ENCODE assay signal across 9 mouse cellular contexts in the genomic region with DNA sequence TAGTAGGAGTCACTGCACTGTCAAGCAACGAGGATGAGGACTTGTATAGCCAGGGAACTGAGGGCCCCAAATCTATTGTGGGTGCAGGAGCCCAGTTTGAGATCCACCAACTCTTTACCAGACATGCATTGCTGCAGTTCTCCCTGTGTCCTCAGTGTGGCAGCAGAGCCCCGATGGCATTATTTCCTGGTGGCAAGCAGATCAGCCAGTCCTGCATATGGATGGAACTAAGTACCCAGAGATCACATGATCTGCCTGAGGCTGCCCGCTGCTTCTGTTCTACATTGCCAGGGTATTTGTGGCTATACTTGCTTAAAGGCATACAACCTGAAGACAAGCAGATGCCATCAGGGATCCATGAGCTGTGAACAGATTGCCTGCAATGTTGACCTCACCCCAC. TPM values are rescaled to one million over a fixed set of nuclear protein-coding genes. Genes with fewer than 3 reads are reported as not detected.
A peak's percentile ranks its signal among the peaks of the same experiment; 100 is the strongest.
DNase-seq lines count a peak whose midpoint lies in the region; ATAC-seq and TF ChIP-seq lines count a peak whose summit lies in the region.
"Had no signal": no experiment of that assay in that cellular context is flagged by ENCODE, and none has a peak within 500 bp of the region (broad histone marks: within the 10 kb centered on the region; RNA-seq: fewer than 3 reads in every experiment).

No protein-coding gene starts in this region.

- H3K27ac ChIP-seq in intestine, embryonic 15.5 days: no peak overlapping the region
- H3K27ac ChIP-seq in neural tube, embryonic 11.5 days (ENCODE audit: low read depth, low read length): no peak overlapping the region
- H3K27ac ChIP-seq in thymus, adult 2 months (ENCODE audit: control insufficient read depth, insufficient read depth, low read length): no peak overlapping the region
- H3K27ac ChIP-seq: embryonic facial prominence, embryonic 15.5 days had no signal

- peak; percentile 58 for DNase-seq in ovary, postnatal 14 days (ENCODE audit: low spot score)
- no peak for DNase-seq in ovary, adult 18-20 months (ENCODE audit: low spot score)
- peak; percentile 71 for DNase-seq in cerebellum, adult 11-12 months
- peak; percentile 73 for DNase-seq in left cerebral cortex, postnatal 4 days
- peak; percentile 65 for DNase-seq in neural tube, embryonic 11.5 days (ENCODE audit: low spot score)
- peak; percentile 75 for DNase-seq in thymus, adult 2 months

- no peaks in the 10 kb centered on the region for H3K27me3 ChIP-seq in intestine, embryonic 15.5 days (replicated peaks)
- H3K27me3 ChIP-seq in neural tube, embryonic 11.5 days (ENCODE audit: control insufficient read depth, insufficient read depth, low read length): no peaks in the 10 kb centered on the region
- H3K27me3 ChIP-seq in thymus, adult 2 months (ENCODE audit: control insufficient read depth, insufficient read depth, low read length): no peaks in the 10 kb centered on the region
- H3K27me3 ChIP-seq: embryonic facial prominence, embryonic 15.5 days had no signal

- peak; percentile 63; the same call in 1 of the 2 replicates for TF ChIP-seq CTCF in thymus, adult 2 months (IDR thresholded peaks at IDR 0.05; ENCODE audit: borderline replicate concordance, control insufficient read depth, extremely low read depth, insufficient read depth, low read length, poor library complexity)

- H3K4me1 ChIP-seq in intestine, embryonic 15.5 days (replicated peaks): no peaks in the 10 kb centered on the region
- H3K4me1 ChIP-seq in neural tube, embryonic 11.5 days (ENCODE audit: control insufficient read depth, insufficient read depth, low read length): no peaks in the 10 kb centered on the region
- no peaks in the 10 kb centered on the region for H3K4me1 ChIP-seq in thymus, adult 2 months (replicated peaks; ENCODE audit: control insufficient read depth, insufficient read depth, low read length)
- H3K4me1 ChIP-seq: embryonic facial prominence, embryonic 15.5 days had no signal

- H3K4me2 ChIP-seq in intestine, embryonic 15.5 days (replicated peaks): no peak overlapping the region
- H3K4me2 ChIP-seq in neural tube, embryonic 11.5 days (ENCODE audit: low read depth): no peak overlapping the region
- H3K4me2 ChIP-seq: embryonic facial prominence, embryonic 15.5 days had no signal

- peaks cover 21% of the 10 kb centered on the region for H3K36me3 ChIP-seq in intestine, embryonic 15.5 days
- H3K36me3 ChIP-seq in neural tube, embryonic 11.5 days (ENCODE audit: control insufficient read depth, insufficient read depth, low read length): peaks cover 4% of the 10 kb centered on the region; the same call in 1 of the 2 replicates
- peaks cover 33% of the 10 kb centered on the region for H3K36me3 ChIP-seq in thymus, adult 2 months (ENCODE audit: control insufficient read depth, insufficient read depth, low read length)

- intact Hi-C loops in left cerebral cortex, postnatal 4 days (cut with DNase I): no loop called here

- ATAC-seq in frontal cortex, adult (ENCODE audit: low TSS enrichment): peak; percentile 77
- peak; percentile 51 for ATAC-seq in intestine, embryonic 15.5 days
- no peak for ATAC-seq in neural tube, embryonic 11.5 days (ENCODE audit: insufficient read depth, low FRiP score, low TSS enrichment)

- H3K4me3 ChIP-seq in intestine, embryonic 15.5 days (replicated peaks): no peak overlapping the region
- H3K4me3 ChIP-seq in neural tube, embryonic 11.5 days (ENCODE audit: low read depth, low read length): no peak overlapping the region
- no peak overlapping the region for H3K4me3 ChIP-seq in thymus, adult 2 months (ENCODE audit: control insufficient read depth, insufficient read depth, low read length)
- H3K4me3 ChIP-seq: embryonic facial prominence, embryonic 15.5 days had no signal

- H3K9ac ChIP-seq in intestine, embryonic 15.5 days: no peak overlapping the region
- H3K9ac ChIP-seq in neural tube, embryonic 11.5 days (ENCODE audit: low read length): no peak overlapping the region
- H3K9ac ChIP-seq: embryonic facial prominence, embryonic 15.5 days had no signal

- H3K9me3 ChIP-seq in intestine, embryonic 15.5 days: no peaks in the 10 kb centered on the region
- H3K9me3 ChIP-seq in neural tube, embryonic 11.5 days (ENCODE audit: control insufficient read depth, low read length): no peaks in the 10 kb centered on the region
- H3K9me3 ChIP-seq: embryonic facial prominence, embryonic 15.5 days had no signal

- 22% methylated on average over 3 of the region's 3 CpGs for WGBS in intestine, embryonic 15.5 days
- WGBS in neural tube, embryonic 11.5 days: 20% methylated on average over 3 of the region's 3 CpGs
- WGBS in thymus, adult 2 months: 14% methylated on average over 3 of the region's 3 CpGs

- TF ChIP-seq POLR2A in thymus, adult 2 months (IDR thresholded peaks at IDR 0.05; ENCODE audit: control insufficient read depth, extremely low read depth, insufficient read depth, low read length, poor library complexity): no peak

RNA-seq across cellular contexts. Expression of gene Alkbh5, which starts 23.2 kb away (rescaled TPM):
- polyA plus RNA-seq in intestine, embryonic 15.5 days (2015; fragmentation: Nextera tagmentation; extraction: Ambion mirVana): 39.5 and 44.9 TPM in 2 replicates
- total RNA-seq in left cerebral cortex, postnatal 4 days (2021): 10 to 100 TPM; 30.9 to 32.3 TPM
- polyA plus RNA-seq in neural tube, embryonic 11.5 days (2014; fragmentation: Nextera tagmentation; extraction: Ambion mirVana): 29.7 and 31.5 TPM in 2 replicates
- 29.0 and 37.4 TPM in 2 replicates for polyA plus RNA-seq in thymus, adult 2 months (2012; rRNA removed)
